Mouse (Mus musculus): ENCODE data around the gene Actbl2.

GRCm38 (mm10) chr13:111259093-111259491 lies 4.3 kb downstream of the Actbl2 start:
- TF ChIP-seq POU5F1 (IDR thresholded peaks at IDR 0.05; ENCODE audit: borderline replicate concordance, low read length): no peak
- TF ChIP-seq CTCF (conservative IDR thresholded peaks at IDR 0.05; ENCODE audit: low read length): no peak

Measured in E14TG2a.4 (cell line).